Mouse (Mus musculus): ENCODE measurements around the gene Odf3l1. TPM values are rescaled to one million over a fixed set of nuclear protein-coding genes. Genes with fewer than 3 reads are reported as not detected.
A peak's percentile ranks its signal among the peaks of the same experiment; 100 is the strongest.

The Odf3l1 gene
- total and polyA plus RNA-seq, 2 experiments from 2014 or later: 0.36 TPM; not detected in 1

GRCm38 (mm10) chr9:56901187-56901586, 36.7 kb upstream of the Odf3l1 start:
- ATAC-seq (ENCODE audit: insufficient read depth, low read depth) (no peak), DNase-seq (ENCODE audit: low spot score) (no peak)
- 44% methylated on average over 8 of the region's 8 CpGs for WGBS
- Histone ChIP-seq H3K9me3 (replicated peaks; ENCODE audit: control insufficient read depth, low read length) (no peaks in the 10 kb centered on the region), H3K4me3 (ENCODE audit: low read depth, low read length) (no peak overlapping the region), H3K27ac (ENCODE audit: low read depth) (no peak overlapping the region; the same call in 1 of the 2 replicates), H3K4me1 (ENCODE audit: control insufficient read depth, insufficient read depth) (0 out of 2 replicates have a peak, but pooled peaks cover 4% of the 10 kb centered on the region), H3K9ac (replicated peaks; ENCODE audit: low read depth, low read length) (no peak overlapping the region), H3K36me3 (replicated peaks; ENCODE audit: control insufficient read depth, insufficient read depth, low read length) (0 out of 2 replicates have a peak, but pooled peaks cover 14% of the 10 kb centered on the region), H3K27me3 (ENCODE audit: control insufficient read depth, insufficient read depth, low read length) (no peaks in the 10 kb centered on the region), H3K4me2 (ENCODE audit: low read depth, low read length) (no peak overlapping the region)
- no peak for TF ChIP-seq EP300 (IDR thresholded peaks at IDR 0.05; ENCODE audit: low read depth)
- no peak for TF ChIP-seq CTCF (IDR thresholded peaks at IDR 0.05; ENCODE audit: low read depth)

- ATAC-seq (ENCODE audit: insufficient read depth, low read depth) (peak; percentile 32; the same call in 1 of the 2 replicates), DNase-seq (ENCODE audit: low spot score) (peak; percentile 49)
- 19% methylated on average over 9 of the region's 9 CpGs for WGBS
- Histone ChIP-seq H3K4me1 (ENCODE audit: control insufficient read depth, insufficient read depth) (0 out of 2 replicates have a peak, but pooled peaks cover 4% of the 10 kb centered on the region), H3K36me3 (replicated peaks; ENCODE audit: control insufficient read depth, insufficient read depth, low read length) (0 out of 2 replicates have a peak, but pooled peaks cover 14% of the 10 kb centered on the region), H3K9ac (replicated peaks; ENCODE audit: low read depth, low read length) (no peak overlapping the region), H3K27ac (ENCODE audit: low read depth) (no peak overlapping the region), H3K27me3 (ENCODE audit: control insufficient read depth, insufficient read depth, low read length) (no peaks in the 10 kb centered on the region), H3K4me3 (ENCODE audit: low read depth, low read length) (no peak overlapping the region), H3K4me2 (ENCODE audit: low read depth, low read length) (no peak overlapping the region), H3K9me3 (replicated peaks; ENCODE audit: control insufficient read depth, low read length) (no peaks in the 10 kb centered on the region)
- TF ChIP-seq CTCF (IDR thresholded peaks at IDR 0.05; ENCODE audit: low read depth) (no peak), EP300 (IDR thresholded peaks at IDR 0.05; ENCODE audit: low read depth) (no peak)
These were observed 36.1 kb upstream of the Odf3l1 start for GRCm38 (mm10) chr9:56900571-56900970.

- TF ChIP-seq CTCF (IDR thresholded peaks at IDR 0.05; ENCODE audit: low read depth): no peak
- no peak for TF ChIP-seq EP300 (IDR thresholded peaks at IDR 0.05; ENCODE audit: low read depth)
- DNase-seq (ENCODE audit: low spot score) (no peak), ATAC-seq (ENCODE audit: insufficient read depth, low read depth) (no peak)
- H3K4me1 ChIP-seq (ENCODE audit: control insufficient read depth, insufficient read depth): 0 out of 2 replicates have a peak, but pooled peaks cover 4% of the 10 kb centered on the region
- H3K9ac ChIP-seq (replicated peaks; ENCODE audit: low read depth, low read length): no peak overlapping the region
- no peaks in the 10 kb centered on the region for H3K9me3 ChIP-seq (replicated peaks; ENCODE audit: control insufficient read depth, low read length)
- H3K27ac ChIP-seq (ENCODE audit: low read depth): no peak overlapping the region
- no peaks in the 10 kb centered on the region for H3K27me3 ChIP-seq (ENCODE audit: control insufficient read depth, insufficient read depth, low read length)
- H3K4me3 ChIP-seq (ENCODE audit: low read depth, low read length): no peak overlapping the region
- H3K36me3 ChIP-seq (replicated peaks; ENCODE audit: control insufficient read depth, insufficient read depth, low read length): 0 out of 2 replicates have a peak, but pooled peaks cover 18% of the 10 kb centered on the region
- no peak overlapping the region for H3K4me2 ChIP-seq (ENCODE audit: low read depth, low read length)
These were observed 35.6 kb upstream of the Odf3l1 start for GRCm38 (mm10) chr9:56900060-56900459.

GRCm38 (mm10) chr9:56899409-56899808, 34.9 kb upstream of the Odf3l1 start:
- H3K27me3 ChIP-seq (ENCODE audit: control insufficient read depth, insufficient read depth, low read length): no peaks in the 10 kb centered on the region
- 0 out of 2 replicates have a peak, but pooled peaks cover 21% of the 10 kb centered on the region for H3K36me3 ChIP-seq (replicated peaks; ENCODE audit: control insufficient read depth, insufficient read depth, low read length)
- no peak overlapping the region for H3K9ac ChIP-seq (replicated peaks; ENCODE audit: low read depth, low read length)
- DNase-seq (ENCODE audit: low spot score) (no peak), ATAC-seq (ENCODE audit: insufficient read depth, low read depth) (no peak)
- H3K4me1 ChIP-seq (ENCODE audit: control insufficient read depth, insufficient read depth): 0 out of 2 replicates have a peak, but pooled peaks cover 6% of the 10 kb centered on the region
- 83% methylated on average over 11 of the region's 11 CpGs for WGBS
- no peak overlapping the region for H3K4me3 ChIP-seq (ENCODE audit: low read depth, low read length)
- no peak overlapping the region for H3K4me2 ChIP-seq (ENCODE audit: low read depth, low read length)
- no peak overlapping the region for H3K27ac ChIP-seq (ENCODE audit: low read depth)
- H3K9me3 ChIP-seq (replicated peaks; ENCODE audit: control insufficient read depth, low read length): no peaks in the 10 kb centered on the region
- TF ChIP-seq EP300 (IDR thresholded peaks at IDR 0.05; ENCODE audit: low read depth) (no peak), CTCF (IDR thresholded peaks at IDR 0.05; ENCODE audit: low read depth) (no peak)

GRCm38 (mm10) chr9:56896779-56897178, 32.3 kb upstream of the Odf3l1 start:
- no peak overlapping the region for H3K4me3 ChIP-seq (ENCODE audit: low read depth, low read length)
- WGBS: 89% methylated on average over 12 of the region's 12 CpGs
- no peak overlapping the region for H3K4me2 ChIP-seq (ENCODE audit: low read depth, low read length)
- DNase-seq (ENCODE audit: low spot score): no peak
- H3K27ac ChIP-seq (ENCODE audit: low read depth): no peak overlapping the region
- H3K9ac ChIP-seq (replicated peaks; ENCODE audit: low read depth, low read length): no peak overlapping the region
- H3K4me1 ChIP-seq (ENCODE audit: control insufficient read depth, insufficient read depth): 0 out of 2 replicates have a peak, but pooled peaks cover 10% of the 10 kb centered on the region
- H3K36me3 ChIP-seq (replicated peaks; ENCODE audit: control insufficient read depth, insufficient read depth, low read length): peaks cover 32% of the 10 kb centered on the region; the same call in 1 of the 2 replicates
- no peaks in the 10 kb centered on the region for H3K27me3 ChIP-seq (ENCODE audit: control insufficient read depth, insufficient read depth, low read length)
- H3K9me3 ChIP-seq (replicated peaks; ENCODE audit: control insufficient read depth, low read length): no peaks in the 10 kb centered on the region
- TF ChIP-seq CTCF (IDR thresholded peaks at IDR 0.05; ENCODE audit: low read depth): no peak
- no peak for TF ChIP-seq EP300 (IDR thresholded peaks at IDR 0.05; ENCODE audit: low read depth)
- no peak for ATAC-seq (ENCODE audit: insufficient read depth, low read depth)

- 0 out of 2 replicates have a peak, but pooled peaks cover 8% of the 10 kb centered on the region for H3K4me1 ChIP-seq (ENCODE audit: control insufficient read depth, insufficient read depth)
- no peaks in the 10 kb centered on the region for H3K27me3 ChIP-seq (ENCODE audit: control insufficient read depth, insufficient read depth, low read length)
- peaks cover 43% of the 10 kb centered on the region; the same call in 1 of the 2 replicates for H3K36me3 ChIP-seq (replicated peaks; ENCODE audit: control insufficient read depth, insufficient read depth, low read length)
- H3K4me3 ChIP-seq (ENCODE audit: low read depth, low read length): no peak overlapping the region
- DNase-seq (ENCODE audit: low spot score) (peak; percentile 76), ATAC-seq (ENCODE audit: insufficient read depth, low read depth) (peak; percentile 50)
- no peak overlapping the region for H3K9ac ChIP-seq (replicated peaks; ENCODE audit: low read depth, low read length)
- no peaks in the 10 kb centered on the region for H3K9me3 ChIP-seq (replicated peaks; ENCODE audit: control insufficient read depth, low read length)
- TF ChIP-seq EP300 (IDR thresholded peaks at IDR 0.05; ENCODE audit: low read depth) (no peak), CTCF (IDR thresholded peaks at IDR 0.05; ENCODE audit: low read depth) (peak; percentile 66)
- peak overlapping the region; percentile 7; the same call in 1 of the 2 replicates for H3K27ac ChIP-seq (ENCODE audit: low read depth)
- WGBS: 8% methylated on average over 3 of the region's 3 CpGs
- no peak overlapping the region for H3K4me2 ChIP-seq (ENCODE audit: low read depth, low read length)
These were observed 29.5 kb upstream of the Odf3l1 start for GRCm38 (mm10) chr9:56894006-56894405.

Data from heart, postnatal 0 days (tissue).